Mouse (Mus musculus): Measurements from ENCODE around the gene Fbxl19. TPM values are rescaled to one million over a fixed set of nuclear protein-coding genes. Genes with fewer than 3 reads are reported as not detected.

Gene Fbxl19
- total and polyA plus RNA-seq, 2 experiments = 1.9 to 4.7 TPM

DNA sequence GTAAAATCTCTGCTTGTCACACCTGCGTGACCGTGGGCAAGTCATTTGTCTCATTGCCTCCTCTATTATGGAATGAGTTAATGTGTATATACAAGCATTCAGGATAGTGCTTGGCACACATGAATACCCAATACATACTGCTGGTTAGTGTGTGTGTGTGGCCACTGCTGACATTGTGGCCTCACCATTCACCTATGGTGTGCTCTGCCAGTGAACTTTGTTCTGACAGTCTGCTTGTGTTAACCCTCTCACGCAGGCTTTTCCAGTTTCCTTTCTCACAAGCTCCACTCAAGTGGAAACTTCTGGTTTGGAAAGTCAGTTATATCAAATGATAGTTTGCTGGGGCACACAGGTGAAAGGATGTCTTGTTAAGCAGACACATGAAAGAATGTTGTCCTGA, 33.3 kb upstream of the Fbxl19 start:
- H3K4me1 ChIP-seq (ENCODE audit: control insufficient read depth, insufficient read depth, low read length) = peaks cover 10% of the 10 kb centered on the region
- H3K36me3 ChIP-seq (ENCODE audit: control insufficient read depth, insufficient read depth, low read length) = no peaks in the 10 kb centered on the region
- H3K4me3 ChIP-seq (ENCODE audit: insufficient read depth, low read depth, low read length) = no peak overlapping the region
- DNase-seq (ENCODE audit: extremely low read depth, low read depth, low spot score) = peak; percentile 64
- 64% methylated on average over 3 of the region's 3 CpGs for WGBS
- no peak overlapping the region for H3K9ac ChIP-seq (ENCODE audit: low read depth, low read length)
- H3K27ac ChIP-seq (replicated peaks; ENCODE audit: insufficient read depth, low read depth, low read length) = no peak overlapping the region
- TF ChIP-seq POLR2A (IDR thresholded peaks at IDR 0.05; ENCODE audit: extremely low read depth, insufficient read depth, low read length) = no peak
- TF ChIP-seq CTCF (IDR thresholded peaks at IDR 0.05; ENCODE audit: low read depth, low read length) = no peak
- no peaks in the 10 kb centered on the region for H3K79me2 ChIP-seq (ENCODE audit: control insufficient read depth, insufficient read depth, low read length)
- no peaks in the 10 kb centered on the region for H3K27me3 ChIP-seq (ENCODE audit: control insufficient read depth, insufficient read depth, low read length)

GRCm38 (mm10) chr7:127711456-127711855, 32.9 kb upstream of the Fbxl19 start:
- Histone ChIP-seq H3K36me3 (ENCODE audit: control insufficient read depth, insufficient read depth, low read length) (no peaks in the 10 kb centered on the region), H3K27ac (replicated peaks; ENCODE audit: insufficient read depth, low read depth, low read length) (no peak overlapping the region), H3K27me3 (ENCODE audit: control insufficient read depth, insufficient read depth, low read length) (no peaks in the 10 kb centered on the region), H3K9ac (ENCODE audit: low read depth, low read length) (no peak overlapping the region), H3K79me2 (ENCODE audit: control insufficient read depth, insufficient read depth, low read length) (no peaks in the 10 kb centered on the region), H3K4me1 (ENCODE audit: control insufficient read depth, insufficient read depth, low read length) (peaks cover 10% of the 10 kb centered on the region), H3K4me3 (ENCODE audit: insufficient read depth, low read depth, low read length) (no peak overlapping the region)
- WGBS = 57% methylated on average over 3 of the region's 3 CpGs
- no peak for TF ChIP-seq POLR2A (IDR thresholded peaks at IDR 0.05; ENCODE audit: extremely low read depth, insufficient read depth, low read length)
- no peak for TF ChIP-seq CTCF (IDR thresholded peaks at IDR 0.05; ENCODE audit: low read depth, low read length)
- no peak for DNase-seq (ENCODE audit: extremely low read depth, low read depth, low spot score)

DNA sequence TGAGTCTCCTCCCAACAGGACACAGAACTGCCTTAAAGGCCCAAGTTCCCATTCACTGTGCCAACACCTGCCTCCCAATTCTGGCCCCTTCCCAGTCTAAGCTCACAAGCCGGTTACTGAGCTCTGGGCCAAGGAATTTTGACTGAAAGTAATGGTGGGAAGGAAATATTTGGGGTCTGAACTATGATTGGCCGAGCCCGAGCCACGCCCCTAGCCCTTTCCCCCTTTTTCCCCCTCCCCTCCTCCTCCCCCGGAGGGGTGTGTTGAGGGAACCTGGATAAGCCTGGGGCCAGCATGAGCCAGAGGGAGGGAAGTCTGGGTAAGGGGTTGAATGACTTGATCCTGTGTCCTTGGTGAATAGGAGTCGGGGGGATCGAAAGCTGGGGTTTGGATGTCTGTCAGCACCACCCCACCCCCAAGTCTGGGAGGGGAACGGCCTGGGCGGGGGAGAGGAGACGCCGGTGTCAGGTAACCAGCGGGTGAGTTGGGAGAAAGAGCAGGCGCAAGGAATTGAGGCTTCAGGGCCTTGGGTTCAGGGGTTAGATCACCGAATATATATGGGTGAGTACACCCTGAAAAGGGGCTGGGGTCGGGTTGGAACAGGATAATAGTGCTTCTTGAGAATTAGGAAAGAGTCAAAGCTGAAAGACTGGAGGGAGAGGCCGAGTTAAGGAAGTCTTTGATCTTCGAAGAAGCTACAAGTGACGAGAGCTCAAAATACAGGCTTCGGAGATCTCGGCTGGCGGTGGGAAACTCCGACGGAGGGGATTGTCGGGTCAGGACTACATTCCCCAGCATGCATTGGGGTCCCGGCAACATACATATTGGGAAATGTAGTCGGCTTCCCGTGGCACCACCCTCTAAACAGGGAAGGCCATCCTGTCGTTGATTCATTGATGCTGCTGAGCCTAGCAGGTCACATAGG, 31.6 kb upstream of the Fbxl19 start, which contains the start of gene Ctf1:
TSS of gene Ctf1 (plus strand) at position 276 of the 925 bp plus-strand sequence.
- DNase-seq (ENCODE audit: extremely low read depth, low read depth, low spot score) = peak; percentile 90
- Histone ChIP-seq H3K79me2 (ENCODE audit: control insufficient read depth, insufficient read depth, low read length) (no peaks in the 10 kb centered on the region), H3K4me3 (ENCODE audit: insufficient read depth, low read depth, low read length) (peak within 1 kb of the TSS; percentile 48), H3K27ac (replicated peaks; ENCODE audit: insufficient read depth, low read depth, low read length) (peak within 1 kb of the TSS; percentile 59), H3K9ac (ENCODE audit: low read depth, low read length) (peak within 1 kb of the TSS; percentile 49), H3K4me1 (ENCODE audit: control insufficient read depth, insufficient read depth, low read length) (peaks cover 10% of the 10 kb centered on the region), H3K27me3 (ENCODE audit: control insufficient read depth, insufficient read depth, low read length) (no peaks in the 10 kb centered on the region), H3K36me3 (ENCODE audit: control insufficient read depth, insufficient read depth, low read length) (no peaks in the 10 kb centered on the region; the same call in 1 of the 2 replicates)
- TF ChIP-seq CTCF (IDR thresholded peaks at IDR 0.05; ENCODE audit: low read depth, low read length) = no peak
- no peak for TF ChIP-seq POLR2A (IDR thresholded peaks at IDR 0.05; ENCODE audit: extremely low read depth, insufficient read depth, low read length)
- WGBS = 5% methylated on average over 28 of the region's 28 CpGs

- Histone ChIP-seq H3K36me3 (ENCODE audit: control insufficient read depth, insufficient read depth, low read length) (no peaks in the 10 kb centered on the region; the same call in 1 of the 2 replicates), H3K9ac (ENCODE audit: low read depth, low read length) (no peak overlapping the region), H3K27ac (replicated peaks; ENCODE audit: insufficient read depth, low read depth, low read length) (no peak overlapping the region), H3K4me3 (ENCODE audit: insufficient read depth, low read depth, low read length) (no peak overlapping the region), H3K79me2 (ENCODE audit: control insufficient read depth, insufficient read depth, low read length) (no peaks in the 10 kb centered on the region), H3K27me3 (ENCODE audit: control insufficient read depth, insufficient read depth, low read length) (no peaks in the 10 kb centered on the region), H3K4me1 (ENCODE audit: control insufficient read depth, insufficient read depth, low read length) (peaks cover 4% of the 10 kb centered on the region)
- DNase-seq (ENCODE audit: extremely low read depth, low read depth, low spot score) = no peak
- WGBS = 79% methylated on average over 4 of the region's 4 CpGs
- TF ChIP-seq POLR2A (IDR thresholded peaks at IDR 0.05; ENCODE audit: extremely low read depth, insufficient read depth, low read length) (no peak), CTCF (IDR thresholded peaks at IDR 0.05; ENCODE audit: low read depth, low read length) (no peak)
Measured at GRCm38 (mm10) chr7:127714816-127715215, 29.5 kb upstream of the Fbxl19 start.

GRCm38 (mm10) chr7:127716992-127717391, 27.4 kb upstream of the Fbxl19 start:
- peak overlapping the region; percentile 38; the same call in 1 of the 2 replicates for H3K9ac ChIP-seq (ENCODE audit: low read depth, low read length)
- H3K27ac ChIP-seq (replicated peaks; ENCODE audit: insufficient read depth, low read depth, low read length) = no peak overlapping the region
- DNase-seq (ENCODE audit: extremely low read depth, low read depth, low spot score) = no peak
- no peak overlapping the region for H3K4me3 ChIP-seq (ENCODE audit: insufficient read depth, low read depth, low read length)
- H3K79me2 ChIP-seq (ENCODE audit: control insufficient read depth, insufficient read depth, low read length) = no peaks in the 10 kb centered on the region
- peaks cover 2% of the 10 kb centered on the region for H3K4me1 ChIP-seq (ENCODE audit: control insufficient read depth, insufficient read depth, low read length)
- 58% methylated on average over 41 of the region's 41 CpGs for WGBS
- TF ChIP-seq CTCF (IDR thresholded peaks at IDR 0.05; ENCODE audit: low read depth, low read length) (peak; percentile 47), POLR2A (IDR thresholded peaks at IDR 0.05; ENCODE audit: extremely low read depth, insufficient read depth, low read length) (no peak)
- no peaks in the 10 kb centered on the region; the same call in 1 of the 2 replicates for H3K36me3 ChIP-seq (ENCODE audit: control insufficient read depth, insufficient read depth, low read length)
- H3K27me3 ChIP-seq (ENCODE audit: control insufficient read depth, insufficient read depth, low read length) = no peaks in the 10 kb centered on the region

GRCm38 (mm10) chr7:127718339-127718738, 26.0 kb upstream of the Fbxl19 start:
- Histone ChIP-seq H3K9ac (ENCODE audit: low read depth, low read length) (no peak overlapping the region), H3K27ac (replicated peaks; ENCODE audit: insufficient read depth, low read depth, low read length) (no peak overlapping the region), H3K4me1 (ENCODE audit: control insufficient read depth, insufficient read depth, low read length) (no peaks in the 10 kb centered on the region), H3K27me3 (ENCODE audit: control insufficient read depth, insufficient read depth, low read length) (no peaks in the 10 kb centered on the region), H3K79me2 (ENCODE audit: control insufficient read depth, insufficient read depth, low read length) (no peaks in the 10 kb centered on the region), H3K36me3 (ENCODE audit: control insufficient read depth, insufficient read depth, low read length) (no peaks in the 10 kb centered on the region; the same call in 1 of the 2 replicates), H3K4me3 (ENCODE audit: insufficient read depth, low read depth, low read length) (no peak overlapping the region)
- no peak for TF ChIP-seq CTCF (IDR thresholded peaks at IDR 0.05; ENCODE audit: low read depth, low read length)
- TF ChIP-seq POLR2A (IDR thresholded peaks at IDR 0.05; ENCODE audit: extremely low read depth, insufficient read depth, low read length) = no peak
- WGBS = 90% methylated on average over 6 of the region's 6 CpGs
- no peak for DNase-seq (ENCODE audit: extremely low read depth, low read depth, low spot score)
